Mouse (Mus musculus) ovary, adult 2 months (tissue): ENCODE measurements around the gene Pi16. TPM values are rescaled to one million over a fixed set of nuclear protein-coding genes. Genes with fewer than 3 reads are reported as not detected.

Experiments used
- polyA plus RNA-seq: library from polyadenylated mRNA; depleted of rRNA; stranded (reverse); fragments of >200 nt; gene quantifications from 2 replicates; pipeline ENCODE4 v1.2.3, GENCODE M21; 2012; rRNA removed

The Pi16 gene
- 13.3 and 15.4 TPM in 2 replicates for polyA plus RNA-seq

DNA sequence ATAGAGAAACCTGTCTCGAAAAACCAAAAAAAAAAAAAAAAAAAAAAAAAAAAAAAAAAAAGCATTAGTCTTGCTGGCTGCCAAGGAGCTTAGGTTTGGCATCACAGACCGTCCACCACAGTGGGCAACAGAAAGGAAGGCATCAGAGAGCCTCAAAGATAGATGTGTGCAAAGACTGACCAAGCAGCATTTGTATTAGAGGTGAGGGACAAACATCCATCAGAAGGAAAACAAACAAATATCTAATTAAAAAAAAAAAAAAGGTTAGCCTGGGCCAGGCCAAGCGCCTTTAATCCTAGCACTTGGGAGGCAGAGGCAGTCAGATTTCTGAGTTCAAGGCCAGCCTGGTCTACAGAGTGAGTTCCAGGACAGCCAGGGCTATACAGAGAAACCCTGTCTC is at the start of gene Pi16:
TSS of gene Pi16 (plus strand) at position 301 of the 400 bp plus-strand sequence.

DNA sequence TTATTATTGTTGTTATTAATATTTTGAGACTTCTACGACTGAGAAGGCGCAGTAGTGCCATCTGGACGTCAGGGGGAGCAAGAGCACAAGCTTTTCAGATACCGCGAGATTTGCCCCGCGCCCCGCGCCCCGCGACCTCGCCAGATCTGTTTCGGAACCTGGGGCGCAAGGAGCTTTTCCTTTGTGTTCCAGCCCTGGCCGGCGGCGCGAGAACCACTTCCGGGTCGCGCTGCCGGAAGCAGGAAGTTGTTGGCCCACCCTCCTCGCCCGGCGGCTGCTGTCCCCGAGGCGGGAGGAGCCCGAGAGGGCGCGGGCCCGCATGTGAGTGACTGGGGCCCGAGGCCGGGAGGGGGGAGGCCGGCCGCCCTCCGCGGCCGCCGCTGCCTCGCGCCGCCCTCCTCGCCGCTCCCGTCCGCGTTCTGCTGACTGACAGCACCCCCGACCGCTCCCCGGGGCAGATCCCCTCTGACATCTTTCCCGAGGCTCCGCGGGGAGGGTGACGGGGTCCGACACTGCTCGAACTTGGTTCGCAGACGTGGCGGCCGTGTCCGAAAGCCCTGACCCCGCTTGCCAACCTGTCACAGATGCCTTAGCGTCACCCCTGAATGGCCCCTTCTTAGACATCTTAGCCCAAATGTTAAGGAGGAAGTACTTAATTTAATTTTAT is 48.7 kb upstream of the Pi16 start, which contains the start of gene BC004004:
TSS of gene BC004004 (plus strand) at position 107 of the 667 bp plus-strand sequence.

DNA sequence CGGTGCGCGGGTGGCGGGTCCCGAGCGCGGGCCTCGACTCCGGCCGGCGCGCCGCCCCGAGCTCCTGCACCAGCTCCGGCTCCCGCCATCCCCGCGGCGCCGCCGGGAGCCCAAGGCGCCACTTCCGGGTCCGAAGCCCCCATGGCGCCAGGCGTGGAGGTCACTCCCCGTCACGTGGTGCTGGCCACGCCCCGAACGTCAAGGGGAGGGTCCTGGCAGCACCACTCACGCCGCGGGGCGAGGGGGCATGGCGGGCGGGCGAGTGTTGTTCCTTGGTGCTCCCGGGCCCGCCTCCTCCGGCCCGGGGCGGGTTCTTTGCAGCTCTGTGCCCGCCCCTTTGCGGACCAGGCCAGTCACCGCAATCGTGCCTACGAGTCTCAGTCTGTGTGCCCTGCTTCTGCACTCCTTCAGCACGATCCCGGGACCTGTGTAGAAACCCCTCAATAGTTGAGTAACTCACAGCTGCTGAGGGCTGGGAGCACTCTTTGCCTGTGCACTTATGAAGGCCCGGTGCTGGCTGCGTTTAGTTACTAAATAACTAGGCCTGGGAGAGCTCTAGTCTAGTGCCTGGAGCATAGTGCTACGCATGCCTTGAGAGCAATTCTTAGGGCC is 30.3 kb downstream of the Pi16 start, which contains the start of gene Mtch1:
TSS of gene Mtch1 (minus strand) at position 290 of the 612 bp plus-strand sequence.

DNA sequence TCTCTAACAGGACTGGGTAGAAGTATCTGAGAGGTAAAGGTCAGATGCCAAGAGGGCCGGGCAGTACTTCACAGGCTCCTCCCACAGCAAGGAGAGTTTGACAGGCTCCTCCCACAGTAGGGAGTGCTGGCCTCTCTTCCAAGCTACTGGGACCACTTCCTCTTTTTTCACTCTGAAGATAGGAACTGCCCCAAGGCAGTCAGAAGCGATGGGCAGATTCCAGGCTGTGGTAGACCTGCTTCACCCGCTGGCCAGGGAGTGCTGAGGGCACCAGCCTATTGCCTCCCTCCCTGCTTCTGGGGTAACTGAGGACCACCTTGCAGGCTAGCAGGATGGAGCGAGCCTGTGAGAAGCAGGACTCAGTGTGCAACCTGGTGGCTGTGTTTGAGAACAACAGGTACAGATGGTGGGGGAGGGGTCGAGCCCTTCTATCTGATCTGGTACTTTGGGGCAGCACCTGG is 43.3 kb downstream of the Pi16 start, which contains the start of gene Fgd2:
TSS of gene Fgd2 (plus strand) at position 154 of the 461 bp plus-strand sequence.

Other genes starting within 250 kb of the Pi16 start
- 51.4 and 61.8 TPM in 2 replicates for gene Cdkn1a, start 226.7 kb upstream of the Pi16 start, polyA plus RNA-seq
- gene Rab44, start 203.5 kb upstream of the Pi16 start, polyA plus RNA-seq, result 1.4 and 2.4 TPM in 2 replicates
- gene Cpne5, start 79.5 kb upstream of the Pi16 start, polyA plus RNA-seq, result 7.1 and 10.4 TPM in 2 replicates
- 29.9 and 40.3 TPM in 2 replicates for gene Ppil1, start 53.5 kb upstream of the Pi16 start, polyA plus RNA-seq
- 47.9 and 51.4 TPM in 2 replicates for gene BC004004, start 48.9 kb upstream of the Pi16 start, polyA plus RNA-seq
- gene Mtch1, start 30.3 kb downstream of the Pi16 start, polyA plus RNA-seq, result 423 and 547 TPM in 2 replicates
- 23.0 and 27.7 TPM in 2 replicates for gene Fgd2, start 43.2 kb downstream of the Pi16 start, polyA plus RNA-seq
- 39.0 and 58.6 TPM in 2 replicates for gene Pim1, start 173.1 kb downstream of the Pi16 start, polyA plus RNA-seq
- gene Gm17657, start 232.0 kb downstream of the Pi16 start, polyA plus RNA-seq, result not detected in 2 replicates
- gene Tbc1d22b, start 232.1 kb downstream of the Pi16 start, polyA plus RNA-seq, result 17.4 and 22.3 TPM in 2 replicates
- gene Tmem217, start 234.7 kb downstream of the Pi16 start, polyA plus RNA-seq, result 0.29 TPM in 1 of 2 replicates, not detected in the other